Mouse (Mus musculus): ENCODE data around the gene Tnnt1.

Tnnt1 gene

GRCm38 (mm10) chr7:4496468-4496867 lies 19.7 kb downstream of the Tnnt1 start:
- DNase-seq: no peak

- no peak for DNase-seq
Measured at GRCm38 (mm10) chr7:4493991-4494390, 22.2 kb downstream of the Tnnt1 start.

- no peak for DNase-seq
Measured at GRCm38 (mm10) chr7:4492284-4493224, 23.6 kb downstream of the Tnnt1 start.

- no peak for DNase-seq
Measured at GRCm38 (mm10) chr7:4491308-4491707, 24.9 kb downstream of the Tnnt1 start.

- DNase-seq: no peak
Measured at GRCm38 (mm10) chr7:4482281-4482680, 33.9 kb downstream of the Tnnt1 start.

- peak; percentile 47 for DNase-seq
Measured at GRCm38 (mm10) chr7:4479674-4480073, 36.5 kb downstream of the Tnnt1 start.

- DNase-seq: no peak
Measured at GRCm38 (mm10) chr7:4478796-4479291, 37.3 kb downstream of the Tnnt1 start.

- DNase-seq: peak; percentile 62
Measured at GRCm38 (mm10) chr7:4478021-4478795, 38.0 kb downstream of the Tnnt1 start.

GRCm38 (mm10) chr7:4473940-4474339 lies 42.2 kb downstream of the Tnnt1 start:
- no peak for DNase-seq

GRCm38 (mm10) chr7:4471179-4471555 lies 45.0 kb downstream of the Tnnt1 start:
- DNase-seq: peak; percentile 59

GRCm38 (mm10) chr7:4470275-4471178 lies 45.7 kb downstream of the Tnnt1 start:
- no peak for DNase-seq

GRCm38 (mm10) chr7:4467801-4468200 lies 48.4 kb downstream of the Tnnt1 start:
- DNase-seq: no peak

GRCm38 (mm10) chr7:4464194-4464824 lies 51.9 kb downstream of the Tnnt1 start:
- no peak for DNase-seq

- no peak for DNase-seq
Measured at GRCm38 (mm10) chr7:4460576-4461434, 55.4 kb downstream of the Tnnt1 start, which contains the start of gene Eps8l1. Gene Eps8l1, plus strand, starts transcription at chr7:4460674.

Data from cerebellum, adult 8-10 months (tissue).